Mouse (Mus musculus) splenic B cell, adult 2 months (primary cell): ENCODE measurements around the gene Six1.
"Not testable (repeated sequence)": the region's sequence is repeated elsewhere in the genome, so short reads cannot be mapped to it uniquely, and the experiment has no call there.

Experiments
- DNase-seq: peaks from one replicate; pipeline ENCODE4 v3.0.0-alpha.2; 2011; ENCODE audit warnings: low read depth, low spot score
- H3K27me3 ChIP-seq: 2 replicates; pipeline ENCODE4 v1.6.1; 2012; ENCODE audit warnings: mild to moderate bottlenecking, low read length, moderate library complexity, mixed read lengths; ENCODE audit not compliant: control insufficient read depth, poor library complexity, insufficient read depth, severe bottlenecking
- H3K36me3 ChIP-seq: 2 replicates; pipeline ENCODE4 v1.6.1; 2012; ENCODE audit warnings: mild to moderate bottlenecking, low read length, moderate library complexity, mixed read lengths; ENCODE audit not compliant: control insufficient read depth, poor library complexity, insufficient read depth, severe bottlenecking

The Six1 gene

GRCm38 (mm10) chr12:73025490-73025889 is 28.2 kb downstream of the Six1 start:
- Histone ChIP-seq H3K36me3 (no peaks in the 10 kb centered on the region), H3K27me3 (no peaks in the 10 kb centered on the region)
- no peak for DNase-seq

GRCm38 (mm10) chr12:73020941-73021340 is 32.7 kb downstream of the Six1 start:
- Histone ChIP-seq H3K27me3 (no peaks in the 10 kb centered on the region), H3K36me3 (no peaks in the 10 kb centered on the region)
- peak; percentile 60 for DNase-seq

- no peaks in the 10 kb centered on the region for H3K36me3 ChIP-seq
- DNase-seq = no peak
- H3K27me3 ChIP-seq = no peaks in the 10 kb centered on the region
Measured at GRCm38 (mm10) chr12:73020422-73020821, 33.3 kb downstream of the Six1 start.

- no peaks in the 10 kb centered on the region for H3K27me3 ChIP-seq
- DNase-seq = no peak
- no peaks in the 10 kb centered on the region for H3K36me3 ChIP-seq
Measured at GRCm38 (mm10) chr12:73018838-73019237, 34.8 kb downstream of the Six1 start.

GRCm38 (mm10) chr12:73016171-73016570 is 37.5 kb downstream of the Six1 start:
- no peak for DNase-seq
- Histone ChIP-seq H3K27me3 (no peaks in the 10 kb centered on the region), H3K36me3 (no peaks in the 10 kb centered on the region)

GRCm38 (mm10) chr12:73014311-73014710 is 39.4 kb downstream of the Six1 start:
- Histone ChIP-seq H3K27me3 (no peaks in the 10 kb centered on the region), H3K36me3 (no peaks in the 10 kb centered on the region)
- DNase-seq = no peak

- Histone ChIP-seq H3K27me3 (no peaks in the 10 kb centered on the region), H3K36me3 (no peaks in the 10 kb centered on the region)
- no peak for DNase-seq
Measured at GRCm38 (mm10) chr12:73012824-73013223, 40.9 kb downstream of the Six1 start.

GRCm38 (mm10) chr12:73012136-73012785 is 41.4 kb downstream of the Six1 start:
- DNase-seq = no peak
- H3K27me3 ChIP-seq = no peaks in the 10 kb centered on the region
- no peaks in the 10 kb centered on the region for H3K36me3 ChIP-seq

- H3K27me3 ChIP-seq, DNase-seq, H3K36me3 ChIP-seq: not testable (repeated sequence)
Measured at GRCm38 (mm10) chr12:73002903-73003302, 50.8 kb downstream of the Six1 start.

GRCm38 (mm10) chr12:73002281-73002680 is 51.4 kb downstream of the Six1 start:
- H3K36me3 ChIP-seq, DNase-seq, H3K27me3 ChIP-seq: not testable (repeated sequence)

- no peak for DNase-seq
- H3K27me3 ChIP-seq = no peaks in the 10 kb centered on the region
- H3K36me3 ChIP-seq = no peaks in the 10 kb centered on the region
Measured at GRCm38 (mm10) chr12:72998105-72999001, 55.3 kb downstream of the Six1 start.

GRCm38 (mm10) chr12:72996646-72997045 is 57.0 kb downstream of the Six1 start:
- H3K27me3 ChIP-seq = no peaks in the 10 kb centered on the region
- H3K36me3 ChIP-seq = no peaks in the 10 kb centered on the region
- DNase-seq = no peak
